Mouse (Mus musculus) cortical plate, adult 2 months (tissue): ENCODE data around the gene Enthd1. TPM values are rescaled to one million over a fixed set of nuclear protein-coding genes. Genes with fewer than 3 reads are reported as not detected.

Source experiments
- H3K27ac ChIP-seq: fragments of 200-500 bp; 2 replicates; pipeline ENCODE4 v1.5.1; 2012; ENCODE audit warnings: low read length, control low read depth, inconsistent platforms; ENCODE audit not compliant: insufficient read depth
- H3K4me1 ChIP-seq: fragments of 200-500 bp; 2 replicates; pipeline ENCODE4 v1.6.1; 2011; ENCODE audit warnings: low read length; ENCODE audit not compliant: control insufficient read depth, insufficient read depth
- H3K4me3 ChIP-seq: fragments of 200-500 bp; 2 replicates; pipeline ENCODE4 v1.5.1; 2011; ENCODE audit warnings: mild to moderate bottlenecking, low read length, control low read depth; ENCODE audit not compliant: insufficient read depth
- CTCF ChIP-seq: fragments of 200-500 bp; IDR thresholded peaks from 2 replicates; pipeline ENCODE4 v1.5.1; 2011; ENCODE audit warnings: mild to moderate bottlenecking, control low read depth, low read length; ENCODE audit not compliant: insufficient read depth; ENCODE audit errors: extremely low read depth
- POLR2A ChIP-seq: fragments of 200-500 bp; IDR thresholded peaks from 2 replicates; pipeline ENCODE4 v1.6.1; 2011; ENCODE audit warnings: mild to moderate bottlenecking, low read length, control low read depth; ENCODE audit not compliant: insufficient read depth; ENCODE audit errors: extremely low read depth
- polyA plus RNA-seq: library from polyadenylated mRNA; depleted of rRNA; stranded (reverse); fragments of >200 nt; gene quantifications from 2 replicates; pipeline ENCODE4 v1.2.3, GENCODE M21; 2012

Gene Enthd1
- polyA plus RNA-seq, 1 experiment: not detected

DNA sequence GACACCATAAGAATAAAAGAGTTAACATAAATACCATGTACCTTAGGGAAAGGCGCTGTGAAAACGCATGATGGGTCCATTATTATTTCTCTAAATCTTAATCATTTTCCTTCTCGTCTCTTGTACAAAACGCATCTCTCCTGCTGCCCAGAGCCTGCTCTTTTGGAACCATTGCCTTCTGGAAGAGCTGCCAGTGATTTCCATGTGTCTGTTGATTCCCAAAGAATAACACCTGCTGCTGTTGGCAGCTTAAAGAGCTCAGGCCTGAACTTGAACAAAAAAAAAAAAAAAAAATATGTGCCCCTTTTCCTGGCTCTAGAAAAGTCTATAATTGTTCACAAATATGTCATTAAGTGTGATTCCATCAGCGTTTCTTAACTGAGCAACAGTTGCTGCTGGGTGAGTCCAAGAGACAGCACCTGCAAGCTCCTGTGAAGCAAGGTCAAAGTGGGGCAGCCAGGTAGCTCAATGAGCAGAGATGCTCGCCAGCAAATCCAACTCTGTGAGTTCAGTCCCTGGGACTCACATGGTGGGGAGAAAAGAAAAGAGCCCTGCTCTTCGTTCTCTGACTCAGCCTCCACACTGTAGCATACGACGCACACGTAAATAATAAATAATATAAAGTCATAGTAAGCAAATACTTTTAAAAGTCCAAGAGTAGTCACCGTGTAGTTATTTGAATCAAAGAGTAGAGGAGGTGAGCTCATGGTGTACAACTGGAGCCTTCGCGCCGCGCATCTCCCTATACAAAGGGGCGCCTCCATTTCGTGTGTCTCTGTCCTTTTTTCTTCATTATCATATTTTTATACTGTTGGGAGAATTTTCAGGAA is 9.5 kb upstream of the Enthd1 start:
- H3K27ac ChIP-seq: no peak overlapping the region
- H3K4me3 ChIP-seq: no peak overlapping the region
- no peaks in the 10 kb centered on the region for H3K4me1 ChIP-seq
- no peak for TF ChIP-seq CTCF

DNA sequence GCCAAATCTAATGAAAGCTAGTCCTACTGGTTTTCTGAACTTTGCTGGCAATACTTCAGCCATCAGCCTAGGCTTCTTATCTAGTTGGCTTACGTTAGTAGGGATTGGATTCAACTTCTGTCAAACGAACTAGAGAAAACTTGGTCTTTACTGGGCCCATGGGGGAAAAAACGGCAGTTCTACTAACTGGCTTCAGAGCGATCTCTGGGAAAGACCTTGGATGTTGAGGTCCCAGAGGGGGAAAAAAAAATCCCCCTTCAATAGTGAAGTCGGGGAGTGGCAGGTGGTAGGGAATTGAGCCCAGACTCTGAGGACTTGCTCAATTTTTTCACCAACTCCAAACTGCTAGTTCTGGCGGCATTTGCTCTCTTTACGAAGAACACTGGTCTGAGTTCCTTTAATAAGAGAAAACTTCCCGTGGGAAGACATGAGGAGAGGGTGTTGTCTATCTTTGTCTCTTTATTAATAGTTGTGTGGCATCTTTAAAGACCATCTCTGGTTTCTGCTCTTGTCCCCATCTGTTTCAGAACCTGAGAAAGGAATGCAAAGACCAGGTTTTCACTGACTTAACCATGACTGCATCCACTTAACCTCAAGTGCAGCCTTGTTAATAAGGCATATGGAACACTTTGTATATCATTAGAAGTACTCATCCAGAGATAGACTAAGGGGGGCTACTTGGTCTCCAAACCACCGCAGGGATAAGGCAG is 8.0 kb upstream of the Enthd1 start:
- Histone ChIP-seq H3K27ac (no peak overlapping the region), H3K4me3 (no peak overlapping the region), H3K4me1 (no peaks in the 10 kb centered on the region)
- TF ChIP-seq CTCF: no peak

DNA sequence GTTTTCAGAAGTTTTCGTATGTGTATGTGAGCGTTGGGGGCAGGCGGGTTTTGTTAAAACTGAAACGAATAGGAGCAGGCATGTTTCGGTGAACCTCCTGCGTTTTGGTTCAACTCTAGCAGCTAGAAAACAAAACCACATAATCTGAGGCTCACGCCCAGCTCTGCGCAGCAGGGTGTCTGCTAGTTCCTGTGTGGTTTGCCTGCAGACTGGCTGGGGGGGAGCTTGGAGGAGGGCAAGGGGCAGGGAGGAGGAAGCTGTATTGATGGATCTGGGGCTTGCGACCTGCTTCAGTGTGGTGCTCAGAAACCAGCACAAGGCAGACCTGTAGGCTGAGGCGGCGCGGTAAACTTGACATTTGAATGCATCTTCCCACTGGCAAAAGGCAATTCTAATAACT is 7.3 kb upstream of the Enthd1 start, which contains the start of gene Grap2:
Grap2 (plus strand) TSS at position 304 of the 400 bp plus-strand sequence.
- H3K4me1 ChIP-seq: no peaks in the 10 kb centered on the region
- TF ChIP-seq POLR2A (no peak), CTCF (no peak)
- H3K4me3 ChIP-seq: no peak within 1 kb of the TSS
- H3K27ac ChIP-seq: no peak within 1 kb of the TSS

DNA sequence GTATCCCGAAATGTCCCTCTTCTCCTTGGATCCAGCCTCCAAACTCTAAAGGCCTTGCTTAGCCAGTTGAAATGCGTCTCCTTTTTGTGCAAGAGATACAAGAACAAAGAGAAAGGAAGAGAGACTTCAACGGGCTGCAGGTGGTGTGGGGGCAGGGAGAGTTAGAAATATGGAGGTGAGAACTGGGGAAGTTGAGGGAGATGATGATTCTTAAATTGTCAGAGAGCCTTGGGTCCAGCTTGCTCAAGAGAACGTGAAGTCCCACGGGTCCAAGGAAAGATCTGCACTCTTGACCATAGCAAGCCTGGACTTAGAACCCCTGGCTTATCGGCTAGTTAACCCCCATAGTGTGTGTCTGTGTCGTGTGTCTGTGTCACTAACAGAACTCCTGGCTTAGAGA is 6.7 kb upstream of the Enthd1 start:
- Histone ChIP-seq H3K4me1 (no peaks in the 10 kb centered on the region), H3K4me3 (no peak overlapping the region), H3K27ac (no peak overlapping the region)
- TF ChIP-seq CTCF (no peak), POLR2A (no peak)

DNA sequence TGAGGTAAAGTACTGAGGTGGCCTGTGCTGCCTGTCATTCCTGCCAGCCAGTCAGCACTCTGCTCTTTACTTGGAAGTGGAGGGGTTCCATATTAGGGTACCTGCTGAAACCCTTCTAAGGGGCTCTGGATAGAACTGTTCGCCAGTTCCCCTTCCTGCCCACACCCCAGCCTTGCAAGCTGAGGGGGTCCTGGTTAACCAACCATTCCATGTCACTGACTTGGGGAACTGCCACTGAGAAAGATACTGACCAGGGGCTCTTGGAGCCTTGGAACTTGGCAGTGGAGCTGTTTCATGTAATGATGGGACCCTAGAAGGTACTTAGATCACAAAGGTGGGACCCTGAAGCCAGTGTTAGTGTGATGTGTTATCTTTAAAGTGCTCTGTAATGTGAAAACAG is 5.3 kb upstream of the Enthd1 start:
- H3K27ac ChIP-seq: no peak overlapping the region
- TF ChIP-seq POLR2A (no peak), CTCF (no peak)
- no peaks in the 10 kb centered on the region for H3K4me1 ChIP-seq
- no peak overlapping the region for H3K4me3 ChIP-seq

DNA sequence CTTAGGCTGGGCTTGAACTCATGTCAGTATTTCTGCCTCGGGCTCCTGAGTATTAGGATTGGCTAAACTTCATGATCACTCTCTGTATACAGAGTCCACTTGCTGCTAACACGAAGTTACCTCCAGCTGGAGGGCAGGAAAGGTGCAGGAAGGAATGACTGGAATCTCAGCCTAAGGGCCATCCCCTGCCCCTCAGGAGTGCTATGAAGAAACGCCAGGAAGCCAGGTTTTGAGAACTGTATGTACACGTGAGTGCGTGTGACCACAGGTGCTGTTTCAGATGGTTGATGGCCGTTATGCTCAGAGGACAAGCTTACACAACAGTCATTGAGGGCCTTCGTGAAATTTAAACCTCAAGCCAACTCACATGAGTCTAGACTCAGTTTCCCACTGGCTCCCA is 4.2 kb upstream of the Enthd1 start:
- H3K27ac ChIP-seq: no peak overlapping the region
- TF ChIP-seq POLR2A: no peak
- TF ChIP-seq CTCF: no peak
- H3K4me3 ChIP-seq: no peak overlapping the region
- H3K4me1 ChIP-seq: no peaks in the 10 kb centered on the region

DNA sequence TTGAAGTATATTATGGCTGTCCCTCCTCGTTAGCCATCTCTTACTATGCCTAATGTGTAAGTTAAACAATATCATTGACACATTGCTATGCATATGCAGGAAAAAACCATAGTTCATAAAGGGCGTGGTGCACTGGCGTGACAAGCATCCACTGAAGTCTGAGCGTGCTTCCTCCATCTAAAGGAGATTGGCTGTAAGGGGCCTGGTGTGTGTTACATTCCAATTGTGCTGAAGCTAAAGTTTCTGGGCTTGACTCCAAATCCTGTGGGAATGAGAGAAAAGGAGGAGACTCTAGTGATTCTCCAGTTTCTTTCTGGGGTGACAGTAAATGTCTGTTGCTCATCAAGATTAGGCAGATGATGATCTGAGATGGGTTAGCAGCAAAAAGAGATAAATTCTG is 2.8 kb upstream of the Enthd1 start:
- no peak overlapping the region for H3K27ac ChIP-seq
- no peaks in the 10 kb centered on the region for H3K4me1 ChIP-seq
- no peak overlapping the region for H3K4me3 ChIP-seq
- TF ChIP-seq POLR2A (no peak), CTCF (no peak)

DNA sequence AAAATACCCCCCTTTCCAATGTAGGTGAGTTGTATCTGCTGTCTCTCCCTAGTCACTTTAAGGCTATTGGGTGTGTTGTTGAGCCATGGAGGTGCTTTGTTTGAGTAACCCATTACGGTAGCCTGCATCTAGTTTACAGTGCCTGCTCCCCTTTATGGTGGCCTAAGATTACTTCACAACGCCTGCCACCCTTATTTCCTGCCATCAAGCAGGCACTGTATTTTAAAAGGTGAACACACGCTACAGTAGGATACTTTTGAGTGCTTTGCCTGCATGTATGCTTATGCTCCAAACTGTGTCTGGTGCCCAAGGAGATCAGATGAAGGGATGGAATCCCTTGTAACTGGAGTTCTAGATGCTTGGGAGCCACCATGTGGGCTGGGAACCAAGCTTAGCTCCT is 2.2 kb upstream of the Enthd1 start:
- H3K4me3 ChIP-seq: no peak overlapping the region
- no peak overlapping the region for H3K27ac ChIP-seq
- no peaks in the 10 kb centered on the region for H3K4me1 ChIP-seq
- TF ChIP-seq POLR2A: no peak
- no peak for TF ChIP-seq CTCF

DNA sequence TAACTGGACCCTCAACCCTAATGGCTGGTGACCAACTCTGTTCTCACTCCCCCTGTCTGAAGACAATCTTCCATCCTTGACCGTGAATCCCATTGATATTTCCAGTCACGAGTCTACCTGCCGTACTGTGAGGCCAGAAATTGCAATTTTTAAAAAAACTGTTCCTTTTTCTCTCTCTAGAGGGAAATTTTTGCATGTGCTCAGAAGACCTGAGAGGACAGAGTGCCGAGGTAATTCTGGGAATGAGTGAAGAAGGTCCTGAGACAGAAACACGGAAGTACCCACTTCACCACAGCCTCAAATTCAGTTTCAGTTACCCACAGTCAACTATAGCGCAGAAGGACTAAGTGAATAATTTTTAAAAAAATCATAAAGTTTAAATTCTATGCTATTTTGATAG is 1.7 kb upstream of the Enthd1 start:
- Histone ChIP-seq H3K4me1 (no peaks in the 10 kb centered on the region), H3K27ac (no peak overlapping the region), H3K4me3 (no peak overlapping the region)
- no peak for TF ChIP-seq POLR2A
- TF ChIP-seq CTCF: no peak

DNA sequence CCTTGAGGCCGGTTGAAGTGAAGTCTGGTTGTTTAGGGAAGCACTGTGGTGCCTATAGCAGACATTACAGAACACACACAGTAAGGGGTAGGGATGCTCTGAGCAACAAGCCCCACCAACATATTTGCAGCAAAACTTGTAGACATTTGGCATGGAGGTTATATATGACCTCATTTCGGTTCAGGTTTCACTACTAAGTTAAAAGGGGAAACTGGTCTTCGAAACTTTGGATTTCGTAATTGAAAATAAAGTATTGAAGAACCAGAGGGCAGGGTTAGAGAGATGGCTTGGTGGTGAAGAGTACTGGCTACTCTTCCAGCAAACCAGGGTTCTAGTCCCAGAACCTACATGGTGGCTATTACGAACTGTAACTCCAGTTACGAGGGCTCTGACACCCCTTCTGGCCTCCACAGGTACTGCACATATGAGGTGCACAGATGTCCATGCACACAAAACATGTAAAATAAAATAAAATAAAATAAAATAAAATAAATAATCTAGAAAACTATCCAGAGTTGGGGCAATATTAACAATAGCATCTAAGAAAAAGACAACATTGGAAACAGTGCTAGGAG is 1.2 kb downstream of the Enthd1 start:
- Histone ChIP-seq H3K27ac (no peak overlapping the region), H3K4me3 (no peak overlapping the region), H3K4me1 (0 out of 2 replicates have a peak, but pooled peaks cover 2% of the 10 kb centered on the region)
- TF ChIP-seq POLR2A (no peak), CTCF (peak; percentile 29; the same call in 1 of the 2 replicates)
